Mouse (Mus musculus) myocyte (in vitro differentiated cells): ENCODE results near the gene Lrfn4. TPM values are rescaled to one million over a fixed set of nuclear protein-coding genes. Genes with fewer than 3 reads are reported as not detected.

Experiments
- H3K27me3 ChIP-seq: one replicate; pipeline ENCODE4 v1.6.1; 2011; ENCODE audit not compliant: control insufficient read depth, insufficient read depth, insufficient read length
- H3K36me3 ChIP-seq: one replicate; pipeline ENCODE4 v1.6.1; 2011; ENCODE audit not compliant: control insufficient read depth, insufficient read depth
- H3K4me2 ChIP-seq: one replicate; pipeline ENCODE4 v1.6.1; 2011; ENCODE audit warnings: low read depth, control low read depth
- H3K4me3 ChIP-seq: one replicate; pipeline ENCODE4 v1.5.1; 2011; ENCODE audit warnings: mild to moderate bottlenecking, control low read depth, moderate library complexity
- H3K79me2 ChIP-seq: one replicate; pipeline ENCODE4 v1.6.1; 2011; ENCODE audit not compliant: control insufficient read depth, insufficient read depth
- H3ac ChIP-seq: one replicate; pipeline ENCODE4 v1.6.1; 2011; ENCODE audit not compliant: control insufficient read depth, insufficient read length
- CEBPB ChIP-seq: IDR thresholded peaks from 2 replicates; pipeline ENCODE4 v1.6.1; 2011; ENCODE audit warnings: mild to moderate bottlenecking, moderate library complexity; ENCODE audit not compliant: poor library complexity, insufficient read depth, severe bottlenecking
- E2F4 ChIP-seq: IDR thresholded peaks from one replicate; pipeline ENCODE4 v1.6.1; 2011; ENCODE audit warnings: mild to moderate bottlenecking, control low read depth, moderate library complexity; ENCODE audit not compliant: insufficient read depth
- MAX ChIP-seq: IDR thresholded peaks from one replicate; pipeline ENCODE4 v1.6.1; 2011; ENCODE audit warnings: low read depth, mild to moderate bottlenecking, control low read depth
- MYOD1 ChIP-seq, 3 experiments: IDR thresholded peaks; one replicate each; pipeline ENCODE4 v1.6.1; 2011; ENCODE audit warnings: control low read depth in 2 of 3, low read depth in 2 of 3, mild to moderate bottlenecking in 2 of 3, moderate library complexity in 1 of 3; ENCODE audit not compliant: insufficient read length in 2 of 3, control insufficient read depth in 1 of 3
- MYOG ChIP-seq, 3 experiments: IDR thresholded peaks; one replicate each; pipeline ENCODE4 v1.6.1; 2011; ENCODE audit warnings: control low read depth in 2 of 3, low read depth in 2 of 3, mild to moderate bottlenecking in 2 of 3; ENCODE audit not compliant: insufficient read length in 2 of 3, control insufficient read depth in 1 of 3, insufficient read depth in 1 of 3
- POLR2A ChIP-seq: IDR thresholded peaks from one replicate; pipeline ENCODE4 v1.6.1; 2011; ENCODE audit warnings: low read depth, mild to moderate bottlenecking, control low read depth, moderate library complexity; ENCODE audit not compliant: insufficient read length
- POLR2AphosphoS2 ChIP-seq: IDR thresholded peaks from one replicate; pipeline ENCODE4 v1.6.1; 2011; ENCODE audit warnings: low read depth, control low read depth; ENCODE audit not compliant: insufficient read length
- REST ChIP-seq: IDR thresholded peaks from one replicate; pipeline ENCODE4 v1.6.1; 2011; ENCODE audit warnings: mild to moderate bottlenecking, control low read depth, moderate library complexity; ENCODE audit not compliant: insufficient read depth, insufficient read length
- SRF ChIP-seq: IDR thresholded peaks from one replicate; pipeline ENCODE4 v1.6.1; 2011; ENCODE audit warnings: low read depth; ENCODE audit not compliant: control insufficient read depth, insufficient read length
- TCF12 ChIP-seq: IDR thresholded peaks from one replicate; pipeline ENCODE4 v1.6.1; 2011; ENCODE audit warnings: mild to moderate bottlenecking, control low read depth; ENCODE audit not compliant: poor library complexity, insufficient read depth, severe bottlenecking
- TCF3 ChIP-seq: IDR thresholded peaks from one replicate; pipeline ENCODE4 v1.6.1; 2011; ENCODE audit warnings: low read depth, control low read depth; ENCODE audit not compliant: insufficient read length
- polyA plus RNA-seq: library from polyadenylated mRNA; unstranded; fragments of >200 nt; fragmentation: generic; extraction: Trizol; gene quantifications from one replicate; pipeline ENCODE4 v1.2.1, GENCODE M21; 2012; ENCODE audit warnings: missing spikeins

Lrfn4 gene
- polyA plus RNA-seq, 1 experiment, result 22.0 TPM

GRCm38 (mm10) chr19:4618183-4618582 is 2.7 kb upstream of the Lrfn4 start:
- H3K4me3 ChIP-seq, result no peak overlapping the region
- TF ChIP-seq REST (no peak), MAX (no peak), CEBPB (no peak), POLR2A (no peak), E2F4 (no peak), MYOG (IDR thresholded peaks at IDR 0.05; ENCODE audit: control insufficient read depth in 1 of 3, insufficient read depth in 1 of 3, insufficient read length in 2 of 3, low read depth in 2 of 3) (no peak), POLR2AphosphoS2 (no peak), TCF3 (no peak)
- H3K4me2 ChIP-seq, result no peak overlapping the region
- no peaks in the 10 kb centered on the region for H3K27me3 ChIP-seq
- H3K36me3 ChIP-seq, result no peaks in the 10 kb centered on the region
- H3K79me2 ChIP-seq, result no peaks in the 10 kb centered on the region
- H3ac ChIP-seq, result no peak overlapping the region

- no peak for TF ChIP-seq MYOD1 (IDR thresholded peaks at IDR 0.05; ENCODE audit: control insufficient read depth in 1 of 3, insufficient read length in 2 of 3, low read depth in 2 of 3)
- no peak for TF ChIP-seq REST
- TF ChIP-seq TCF3, result no peak
- TF ChIP-seq SRF, result no peak
- no peak for TF ChIP-seq E2F4
- no peak for TF ChIP-seq POLR2A
- no peaks in the 10 kb centered on the region for H3K36me3 ChIP-seq
- H3ac ChIP-seq, result no peak overlapping the region
- no peaks in the 10 kb centered on the region for H3K27me3 ChIP-seq
- peak overlapping the region; percentile 93 for H3K4me2 ChIP-seq
- H3K79me2 ChIP-seq, result no peaks in the 10 kb centered on the region
- H3K4me3 ChIP-seq, result peak overlapping the region; percentile 40
Observed at GRCm38 (mm10) chr19:4616546-4616945, 1.1 kb upstream of the Lrfn4 start.

GRCm38 (mm10) chr19:4614305-4615150 is 939 bp downstream of the Lrfn4 start:
- Histone ChIP-seq H3K27me3 (no peaks in the 10 kb centered on the region), H3K4me3 (peak overlapping the region; percentile 40), H3K36me3 (no peaks in the 10 kb centered on the region), H3ac (peak overlapping the region; percentile 74), H3K79me2 (no peaks in the 10 kb centered on the region), H3K4me2 (peak overlapping the region; percentile 93)
- TF ChIP-seq E2F4, result no peak
- no peak for TF ChIP-seq MYOG (IDR thresholded peaks at IDR 0.05; ENCODE audit: control insufficient read depth in 1 of 3, insufficient read depth in 1 of 3, insufficient read length in 2 of 3, low read depth in 2 of 3)
- no peak for TF ChIP-seq SRF
- TF ChIP-seq TCF3, result no peak
- TF ChIP-seq REST, result no peak
- TF ChIP-seq TCF12, result no peak
- no peak for TF ChIP-seq POLR2A
- TF ChIP-seq POLR2AphosphoS2, result no peak
- no peak for TF ChIP-seq CEBPB
- no peak for TF ChIP-seq MAX
- no peak for TF ChIP-seq MYOD1 (IDR thresholded peaks at IDR 0.05; ENCODE audit: control insufficient read depth in 1 of 3, insufficient read length in 2 of 3, low read depth in 2 of 3)

GRCm38 (mm10) chr19:4613464-4614304 is 1.8 kb downstream of the Lrfn4 start:
- Histone ChIP-seq H3K27me3 (no peaks in the 10 kb centered on the region), H3K79me2 (no peaks in the 10 kb centered on the region), H3K4me2 (no peak overlapping the region), H3ac (no peak overlapping the region), H3K36me3 (no peaks in the 10 kb centered on the region), H3K4me3 (peak overlapping the region; percentile 40)
- TF ChIP-seq POLR2A (peak; percentile 17), MAX (no peak)
